Mouse (Mus musculus) CH12.LX (cell line): ENCODE data around the gene Gjb4.

ENCODE experiments used
- BHLHE40 ChIP-seq: IDR thresholded peaks from 2 replicates; pipeline ENCODE4 v1.6.1; 2011; ENCODE audit warnings: mild to moderate bottlenecking, low read depth, low read length, improper control_type of control experiment
- CHD2 ChIP-seq: IDR thresholded peaks from 2 replicates; pipeline ENCODE4 v1.6.1; 2011; ENCODE audit warnings: low read length, improper control_type of control experiment
- CTCF ChIP-seq, 2 experiments: IDR thresholded peaks in 1 of 2; conservative IDR thresholded peaks in 1 of 2; 2 replicates each; pipeline ENCODE4 v1.5.1; 2011 to 2012; ENCODE audit warnings: low read depth in 2 of 2, low read length in 2 of 2, improper control_type of control experiment in 1 of 2, inconsistent platforms in 1 of 2, mild to moderate bottlenecking in 1 of 2, moderate library complexity in 1 of 2
- E2F4 ChIP-seq: IDR thresholded peaks from 2 replicates; pipeline ENCODE4 v1.6.1; 2011; ENCODE audit warnings: low read depth, low read length, improper control_type of control experiment; ENCODE audit not compliant: insufficient replicate concordance
- EP300 ChIP-seq: IDR thresholded peaks from 2 replicates; pipeline ENCODE4 v1.6.1; 2011; ENCODE audit warnings: low read length, improper control_type of control experiment
- ETS1 ChIP-seq: conservative IDR thresholded peaks from 2 replicates; pipeline ENCODE4 v1.6.1; 2012; ENCODE audit warnings: low read depth, mild to moderate bottlenecking, inconsistent platforms, low read length, improper control_type of control experiment, moderate library complexity
- JUND ChIP-seq: conservative IDR thresholded peaks from 2 replicates; pipeline ENCODE4 v1.6.1; 2011; ENCODE audit warnings: low read depth, low read length, improper control_type of control experiment
- MAZ ChIP-seq: IDR thresholded peaks from 2 replicates; pipeline ENCODE4 v1.6.1; 2012; ENCODE audit warnings: low read depth, mild to moderate bottlenecking, inconsistent platforms, low read length, improper control_type of control experiment, moderate library complexity
- MEF2A ChIP-seq: IDR thresholded peaks from 2 replicates; pipeline ENCODE4 v1.6.1; 2014; ENCODE audit warnings: low read depth, mild to moderate bottlenecking, inconsistent platforms, low read length, improper control_type of control experiment, borderline replicate concordance
- POLR2A ChIP-seq: IDR thresholded peaks from 2 replicates; pipeline ENCODE4 v1.6.1; 2011; ENCODE audit warnings: low read depth, mild to moderate bottlenecking, improper control_type of control experiment, low read length
- POLR2AphosphoS2 ChIP-seq: IDR thresholded peaks from 2 replicates; pipeline ENCODE4 v1.6.1; 2011; ENCODE audit warnings: low read depth, low read length, improper control_type of control experiment
- RAD21 ChIP-seq: IDR thresholded peaks from 2 replicates; pipeline ENCODE4 v1.6.1; 2011; ENCODE audit warnings: low read depth, mild to moderate bottlenecking, low read length, improper control_type of control experiment, moderate library complexity

DNA sequence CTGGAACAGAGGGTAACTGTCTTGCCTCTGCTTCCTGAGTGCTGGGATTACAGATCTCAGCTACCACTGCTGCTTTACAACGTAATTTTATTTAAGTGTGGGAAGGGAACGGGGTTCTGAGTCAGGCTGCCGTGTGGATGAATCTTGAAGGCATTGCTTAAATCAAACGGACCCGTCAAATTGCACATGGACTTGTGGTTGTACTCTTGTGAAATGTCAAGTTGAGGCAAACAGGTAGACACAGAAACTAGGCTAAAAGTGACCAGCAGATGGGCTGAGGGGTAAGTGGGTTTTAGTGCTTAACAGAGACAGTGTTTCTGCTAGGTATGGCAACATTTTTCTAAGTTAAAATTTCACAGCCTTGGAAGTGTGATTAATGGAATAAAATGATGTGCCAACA, 16.2 kb downstream of the Gjb4 start:
- TF ChIP-seq MEF2A (no peak), E2F4 (no peak), POLR2A (no peak), POLR2AphosphoS2 (no peak), MAZ (no peak), RAD21 (no peak), JUND (no peak), CTCF (conservative IDR thresholded peaks at IDR 0.05 in 1 of 2, IDR thresholded peaks at IDR 0.05 in 1 of 2; ENCODE audit: low read depth in 2 of 2, low read length in 2 of 2) (no peak), EP300 (no peak), BHLHE40 (no peak), CHD2 (no peak), ETS1 (no peak)
